Mouse (Mus musculus) midbrain, postnatal 0 days (tissue): Measurements from ENCODE around the gene Dido1. TPM values are rescaled to one million over a fixed set of nuclear protein-coding genes. Genes with fewer than 3 reads are reported as not detected.

ENCODE experiments used
- ATAC-seq: fragments of 200-750 bp; cut with Nextera tagmentation; 2 replicates; pipeline ENCODE4 v1.8.0; 2017; ENCODE audit warnings: moderate number of reproducible peaks, mild to moderate bottlenecking, moderate TSS enrichment, moderate library complexity; ENCODE audit not compliant: low FRiP score
- DNase-seq: peaks from one replicate; pipeline ENCODE4 v3.0.0-alpha.2; 2015; ENCODE audit warnings: low spot score
- H3K27ac ChIP-seq: fragments of 300-500 bp; sonication (generic); 2 replicates; pipeline ENCODE4 v1.5.1; 2014; ENCODE audit warnings: low read depth, mild to moderate bottlenecking, low read length, mixed read lengths
- H3K27me3 ChIP-seq: fragments of 300-500 bp; sonication (generic); 2 replicates; pipeline ENCODE4 v1.6.1; 2014; ENCODE audit warnings: low read length, control low read depth, mixed read lengths; ENCODE audit not compliant: insufficient read depth
- H3K36me3 ChIP-seq: fragments of 300-500 bp; sonication (generic); 2 replicates; pipeline ENCODE4 v1.6.1; 2014; ENCODE audit warnings: low read length, control low read depth, mixed read lengths; ENCODE audit not compliant: insufficient read depth
- H3K4me1 ChIP-seq: fragments of 300-500 bp; sonication (generic); 2 replicates; pipeline ENCODE4 v1.6.1; 2014; ENCODE audit warnings: mild to moderate bottlenecking, control low read depth, antibody characterized with exemption, low read length, mixed read lengths; ENCODE audit not compliant: insufficient read depth
- H3K4me2 ChIP-seq: fragments of 300-500 bp; sonication (generic); 2 replicates; pipeline ENCODE4 v1.6.1; 2014; ENCODE audit warnings: low read depth, mild to moderate bottlenecking, low read length, mixed read lengths; ENCODE audit not compliant: poor library complexity, severe bottlenecking
- H3K4me3 ChIP-seq: fragments of 300-500 bp; sonication (generic); 2 replicates; pipeline ENCODE4 v1.5.1; 2014; ENCODE audit warnings: low read depth, mild to moderate bottlenecking, low read length, moderate library complexity
- H3K9ac ChIP-seq: fragments of 300-500 bp; sonication (generic); replicated peaks from 2 replicates; pipeline ENCODE4 v1.6.1; 2014; ENCODE audit warnings: mild to moderate bottlenecking, low read length, moderate library complexity, mixed read lengths; ENCODE audit not compliant: poor library complexity, severe bottlenecking
- H3K9me3 ChIP-seq: fragments of 300-500 bp; sonication (generic); 2 replicates; pipeline ENCODE4 v1.6.1; 2016; ENCODE audit warnings: low read length, control low read depth
- CTCF ChIP-seq: IDR thresholded peaks from 2 replicates; pipeline ENCODE4 v1.5.1; 2016; ENCODE audit warnings: antibody characterized with exemption, mild to moderate bottlenecking
- WGBS: fragments of 180-500 bp; shearing (Covaris S2); extraction: QIAGEN DNeasy Blood & Tissue Kit; methylation state at CpG from one replicate; pipeline ENCODE4 v1.1.7; 2014; 5-methylcytosine and 5-hydroxymethylcytosine counted together
- polyA plus RNA-seq: library from polyadenylated mRNA; unstranded; fragments of >200 nt; fragmentation: Nextera tagmentation; extraction: Ambion mirVana; gene quantifications from 2 replicates; pipeline ENCODE4 v1.2.1, GENCODE M21; 2015
- total RNA-seq: library from RNA; depleted of rRNA; stranded (reverse); fragments of >200 nt; gene quantifications from 2 replicates; pipeline ENCODE4 v1.2.3, GENCODE M21; 2014

The Dido1 gene
- total and polyA plus RNA-seq, 2 experiments from 2014 or later, result 22.2 to 36.7 TPM

- DNase-seq (no peak), ATAC-seq (no peak)
- Histone ChIP-seq H3K4me1 (peaks cover 16% of the 10 kb centered on the region), H3K27me3 (no peaks in the 10 kb centered on the region), H3K9ac (0 out of 2 replicates have a peak overlapping the region, but pooled peaks have one; percentile 8), H3K27ac (no peak overlapping the region), H3K9me3 (no peaks in the 10 kb centered on the region), H3K4me2 (no peak overlapping the region), H3K36me3 (no peaks in the 10 kb centered on the region), H3K4me3 (no peak overlapping the region)
- no peak for TF ChIP-seq CTCF
- 85% methylated on average over 3 of the region's 3 CpGs for WGBS
These were observed 4.7 kb downstream of the Dido1 start for GRCm38 (mm10) chr2:180705066-180705465.

- DNase-seq, result no peak
- no peak for ATAC-seq
- Histone ChIP-seq H3K4me1 (peaks cover 16% of the 10 kb centered on the region), H3K4me2 (no peak overlapping the region), H3K36me3 (no peaks in the 10 kb centered on the region), H3K27me3 (no peaks in the 10 kb centered on the region), H3K9me3 (no peaks in the 10 kb centered on the region), H3K9ac (0 out of 2 replicates have a peak overlapping the region, but pooled peaks have one; percentile 8), H3K4me3 (no peak overlapping the region), H3K27ac (no peak overlapping the region)
- 86% methylated on average over 8 of the region's 8 CpGs for WGBS
- TF ChIP-seq CTCF, result no peak
These were observed 5.2 kb downstream of the Dido1 start for GRCm38 (mm10) chr2:180704591-180704990.

DNA sequence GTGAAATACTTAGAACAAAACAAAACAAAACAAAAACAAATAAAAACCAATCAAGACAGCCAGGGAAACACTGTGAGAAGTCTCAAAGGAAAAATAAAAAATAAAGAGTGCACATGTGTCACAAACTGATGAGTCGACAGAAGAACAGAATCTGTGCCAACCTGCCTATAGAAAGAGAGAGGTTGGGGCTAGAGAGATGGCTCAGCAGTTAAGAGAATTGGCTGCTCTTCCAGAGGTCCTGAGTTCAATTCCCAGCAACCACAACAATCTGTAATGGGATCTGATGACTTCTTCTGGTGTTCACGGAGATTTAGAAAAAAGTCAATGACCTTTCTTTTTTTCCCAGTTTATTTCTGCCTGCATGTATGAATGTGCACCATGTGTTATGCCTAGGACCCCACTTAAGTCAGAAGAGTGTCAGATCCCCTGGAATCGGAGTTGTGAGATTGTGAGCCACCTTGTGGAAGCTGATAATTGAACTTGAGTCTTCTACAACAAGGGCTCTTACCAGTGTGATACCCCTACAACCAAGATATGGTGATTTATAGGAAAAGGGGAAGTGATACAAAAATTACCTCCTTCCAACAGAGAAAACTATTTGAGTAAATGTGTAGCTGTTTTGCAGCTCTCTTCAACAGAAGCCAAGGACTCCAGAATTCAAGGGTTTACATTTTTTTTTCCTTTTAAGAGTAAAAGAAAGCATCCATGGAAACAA lies 6.0 kb downstream of the Dido1 start:
- Histone ChIP-seq H3K36me3 (no peaks in the 10 kb centered on the region), H3K9me3 (no peaks in the 10 kb centered on the region), H3K9ac (no peak overlapping the region), H3K27ac (no peak overlapping the region), H3K4me2 (no peak overlapping the region), H3K27me3 (no peaks in the 10 kb centered on the region), H3K4me3 (no peak overlapping the region), H3K4me1 (peaks cover 15% of the 10 kb centered on the region)
- peak; percentile 13; the same call in 1 of the 2 replicates for TF ChIP-seq CTCF
- WGBS, result 76% methylated on average over 3 of the region's 3 CpGs
- ATAC-seq (no peak), DNase-seq (no peak)

- H3K4me2 ChIP-seq, result no peak overlapping the region
- H3K4me3 ChIP-seq, result no peak overlapping the region
- H3K36me3 ChIP-seq, result no peaks in the 10 kb centered on the region
- H3K27ac ChIP-seq, result no peak overlapping the region
- H3K9ac ChIP-seq, result peak overlapping the region; percentile 92; the same call in 1 of the 2 replicates
- 84% methylated on average over 5 of the region's 5 CpGs for WGBS
- no peak for DNase-seq
- no peak for TF ChIP-seq CTCF
- ATAC-seq, result no peak
- H3K4me1 ChIP-seq, result peaks cover 8% of the 10 kb centered on the region
- no peaks in the 10 kb centered on the region for H3K27me3 ChIP-seq
- H3K9me3 ChIP-seq, result no peaks in the 10 kb centered on the region
These were observed 6.6 kb downstream of the Dido1 start for GRCm38 (mm10) chr2:180703175-180703574.

- 31% methylated on average over 4 of the region's 4 CpGs for WGBS
- peak overlapping the region; percentile 98 for H3K27ac ChIP-seq
- H3K4me1 ChIP-seq, result peaks cover 8% of the 10 kb centered on the region
- no peaks in the 10 kb centered on the region for H3K36me3 ChIP-seq
- no peak; the same call in 1 of the 2 replicates for TF ChIP-seq CTCF
- no peaks in the 10 kb centered on the region for H3K9me3 ChIP-seq
- ATAC-seq (no peak), DNase-seq (no peak)
- peak overlapping the region; percentile 92 for H3K9ac ChIP-seq
- H3K27me3 ChIP-seq, result no peaks in the 10 kb centered on the region
- peak overlapping the region; percentile 79 for H3K4me3 ChIP-seq
- H3K4me2 ChIP-seq, result peak overlapping the region; percentile 77
These were observed 7.1 kb downstream of the Dido1 start for GRCm38 (mm10) chr2:180702701-180703149.
